Mouse (Mus musculus) CH12.LX (cell line): ENCODE measurements around the gene Herc4. TPM values are rescaled to one million over a fixed set of nuclear protein-coding genes. Genes with fewer than 3 reads are reported as not detected.

Experiments used
- DNase-seq: peaks from one replicate; pipeline ENCODE4 v3.0.0-alpha.2; 2013; ENCODE audit errors: extremely low read depth
- H3K27ac ChIP-seq: 2 replicates; pipeline ENCODE4 v1.5.1; 2012; ENCODE audit warnings: low read depth, mild to moderate bottlenecking, control low read depth, moderate library complexity; ENCODE audit not compliant: insufficient read depth
- H3K27me3 ChIP-seq: replicated peaks from 2 replicates; pipeline ENCODE3; 2012; ENCODE audit warnings: inconsistent platforms
- H3K36me3 ChIP-seq, 2 experiments: replicated peaks in 1 of 2; 2 replicates each; pipeline versions ENCODE3 to v1.6.1; 2012; ENCODE audit warnings: inconsistent platforms in 1 of 2, low read length in 1 of 2, mild to moderate bottlenecking in 1 of 2, mixed read lengths in 1 of 2, moderate library complexity in 1 of 2; ENCODE audit not compliant: control insufficient read depth in 1 of 2, insufficient read depth in 1 of 2
- H3K4me1 ChIP-seq, 2 experiments: 2 replicates each; pipeline ENCODE4 v1.6.1; 2012; ENCODE audit warnings: inconsistent platforms in 1 of 2, moderate library complexity in 1 of 2; ENCODE audit not compliant: insufficient read depth in 2 of 2, control insufficient read depth in 1 of 2
- H3K4me2 ChIP-seq: 2 replicates; pipeline ENCODE4 v1.6.1; 2012; ENCODE audit warnings: low read depth, mild to moderate bottlenecking, control low read depth; ENCODE audit not compliant: poor library complexity, insufficient read depth, severe bottlenecking
- H3K4me3 ChIP-seq, 3 experiments: fragments of 150-350 bp in 1 of 3; sonication (generic) in 1 of 3; replicated peaks in 1 of 3; 2 replicates each; pipeline versions ENCODE3 to v1.5.1; 2011 to 2012; ENCODE audit warnings: low read depth in 2 of 3, low read length in 2 of 3, mild to moderate bottlenecking in 2 of 3, moderate library complexity in 2 of 3, control low read depth in 1 of 3, improper control_type of control experiment in 1 of 3, inconsistent platforms in 1 of 3, mixed read lengths in 1 of 3; ENCODE audit not compliant: poor library complexity in 1 of 3
- H3K79me2 ChIP-seq: replicated peaks from 2 replicates; pipeline ENCODE4 v1.6.1; 2012; ENCODE audit warnings: mild to moderate bottlenecking, moderate library complexity; ENCODE audit not compliant: control insufficient read depth, poor library complexity, insufficient read depth, severe bottlenecking; ENCODE audit errors: extremely low read depth
- H3K9ac ChIP-seq: 2 replicates; pipeline ENCODE4 v1.6.1; 2012; ENCODE audit warnings: low read depth, mild to moderate bottlenecking, control low read depth, moderate library complexity; ENCODE audit not compliant: insufficient read depth
- H3K9me3 ChIP-seq: replicated peaks from 2 replicates; pipeline ENCODE3; 2012; ENCODE audit warnings: low read length, inconsistent platforms, mixed read lengths
- BHLHE40 ChIP-seq: IDR thresholded peaks from 2 replicates; pipeline ENCODE4 v1.6.1; 2011; ENCODE audit warnings: mild to moderate bottlenecking, low read depth, low read length, improper control_type of control experiment
- CHD1 ChIP-seq: IDR thresholded peaks from 2 replicates; pipeline ENCODE4 v1.6.1; 2012; ENCODE audit warnings: low read depth, low read length, improper control_type of control experiment, inconsistent platforms
- CTCF ChIP-seq, 2 experiments: IDR thresholded peaks in 1 of 2; conservative IDR thresholded peaks in 1 of 2; 2 replicates each; pipeline ENCODE4 v1.5.1; 2011 to 2012; ENCODE audit warnings: low read depth in 2 of 2, low read length in 2 of 2, improper control_type of control experiment in 1 of 2, inconsistent platforms in 1 of 2, mild to moderate bottlenecking in 1 of 2, moderate library complexity in 1 of 2
- E2F4 ChIP-seq: IDR thresholded peaks from 2 replicates; pipeline ENCODE4 v1.6.1; 2011; ENCODE audit warnings: low read depth, low read length, improper control_type of control experiment; ENCODE audit not compliant: insufficient replicate concordance
- ELF1 ChIP-seq: IDR thresholded peaks from 2 replicates; pipeline ENCODE4 v1.6.1; 2014; ENCODE audit warnings: low read depth, mild to moderate bottlenecking, inconsistent platforms, low read length, improper control_type of control experiment
- EP300 ChIP-seq: IDR thresholded peaks from 2 replicates; pipeline ENCODE4 v1.6.1; 2011; ENCODE audit warnings: low read length, improper control_type of control experiment
- ETS1 ChIP-seq: conservative IDR thresholded peaks from 2 replicates; pipeline ENCODE4 v1.6.1; 2012; ENCODE audit warnings: low read depth, mild to moderate bottlenecking, inconsistent platforms, low read length, improper control_type of control experiment, moderate library complexity
- GABPA ChIP-seq: IDR thresholded peaks from 2 replicates; pipeline ENCODE4 v1.6.1; 2012; ENCODE audit warnings: low read depth, low read length, improper control_type of control experiment, inconsistent platforms; ENCODE audit not compliant: insufficient replicate concordance
- HCFC1 ChIP-seq: IDR thresholded peaks from 2 replicates; pipeline ENCODE4 v1.6.1; 2012; ENCODE audit warnings: low read depth, mild to moderate bottlenecking, inconsistent platforms, low read length, improper control_type of control experiment
- IRF4 ChIP-seq: IDR thresholded peaks from 2 replicates; pipeline ENCODE4 v1.6.1; 2014; ENCODE audit warnings: low read depth, mild to moderate bottlenecking, inconsistent platforms, low read length, improper control_type of control experiment
- JUN ChIP-seq: IDR thresholded peaks from 2 replicates; pipeline ENCODE4 v1.6.1; 2011; ENCODE audit warnings: low read depth, mild to moderate bottlenecking, low read length, improper control_type of control experiment, moderate library complexity; ENCODE audit not compliant: insufficient read depth
- JUND ChIP-seq: conservative IDR thresholded peaks from 2 replicates; pipeline ENCODE4 v1.6.1; 2011; ENCODE audit warnings: low read depth, low read length, improper control_type of control experiment
- MAFK ChIP-seq: IDR thresholded peaks from 2 replicates; pipeline ENCODE4 v1.6.1; 2011; ENCODE audit warnings: low read length, improper control_type of control experiment; ENCODE audit not compliant: insufficient replicate concordance
- MAX ChIP-seq: IDR thresholded peaks from 2 replicates; pipeline ENCODE4 v1.6.1; 2011; ENCODE audit warnings: low read length, improper control_type of control experiment
- MAZ ChIP-seq: IDR thresholded peaks from 2 replicates; pipeline ENCODE4 v1.6.1; 2012; ENCODE audit warnings: low read depth, mild to moderate bottlenecking, inconsistent platforms, low read length, improper control_type of control experiment, moderate library complexity
- MEF2A ChIP-seq: IDR thresholded peaks from 2 replicates; pipeline ENCODE4 v1.6.1; 2014; ENCODE audit warnings: low read depth, mild to moderate bottlenecking, inconsistent platforms, low read length, improper control_type of control experiment, borderline replicate concordance
- MXI1 ChIP-seq: IDR thresholded peaks from 2 replicates; pipeline ENCODE4 v1.6.1; 2011; ENCODE audit warnings: mild to moderate bottlenecking, low read depth, low read length, improper control_type of control experiment
- NRF1 ChIP-seq: IDR thresholded peaks from 2 replicates; pipeline ENCODE4 v1.6.1; 2014; ENCODE audit warnings: low read depth, mild to moderate bottlenecking, inconsistent platforms, low read length, improper control_type of control experiment, moderate library complexity
- PAX5 ChIP-seq: IDR thresholded peaks from 2 replicates; pipeline ENCODE4 v1.6.1; 2012; ENCODE audit warnings: low read length, inconsistent platforms, mixed read lengths
- POLR2A ChIP-seq: IDR thresholded peaks from 2 replicates; pipeline ENCODE4 v1.6.1; 2011; ENCODE audit warnings: low read depth, mild to moderate bottlenecking, improper control_type of control experiment, low read length
- RCOR1 ChIP-seq: conservative IDR thresholded peaks from 2 replicates; pipeline ENCODE4 v1.6.1; 2012; ENCODE audit warnings: low read depth, mild to moderate bottlenecking, inconsistent platforms, low read length, improper control_type of control experiment
- SIN3A ChIP-seq: IDR thresholded peaks from 2 replicates; pipeline ENCODE4 v1.6.1; 2012; ENCODE audit warnings: low read length, improper control_type of control experiment, inconsistent platforms
- SMC3 ChIP-seq: IDR thresholded peaks from 2 replicates; pipeline ENCODE4 v1.6.1; 2011; ENCODE audit warnings: low read depth, low read length, improper control_type of control experiment
- TCF12 ChIP-seq: IDR thresholded peaks from 2 replicates; pipeline ENCODE4 v1.6.1; 2014; ENCODE audit warnings: low read depth, mild to moderate bottlenecking, inconsistent platforms, low read length, improper control_type of control experiment
- UBTF ChIP-seq: IDR thresholded peaks from 2 replicates; pipeline ENCODE4 v1.6.1; 2012; ENCODE audit warnings: low read depth, mild to moderate bottlenecking, inconsistent platforms, low read length, improper control_type of control experiment, moderate library complexity
- USF1 ChIP-seq: IDR thresholded peaks from 2 replicates; pipeline ENCODE4 v1.6.1; 2014; ENCODE audit warnings: low read depth, mild to moderate bottlenecking, inconsistent platforms, low read length, improper control_type of control experiment
- ZC3H11A ChIP-seq: IDR thresholded peaks from 2 replicates; pipeline ENCODE4 v1.6.1; 2012; ENCODE audit warnings: low read depth, mild to moderate bottlenecking, inconsistent platforms, low read length, improper control_type of control experiment
- ZMIZ1 ChIP-seq: IDR thresholded peaks from 2 replicates; pipeline ENCODE4 v1.6.1; 2012; ENCODE audit warnings: low read depth, mild to moderate bottlenecking, inconsistent platforms, low read length, improper control_type of control experiment
- dilution Hi-C: fragments of 300-500 bp; cut with MboI; formaldehyde crosslinking; loops from 2 replicates; pipeline ENCODE4 v1.14.3; 2020; ENCODE audit warnings: low sequenced_read_pairs; ENCODE audit not compliant: extremely low pct_unique_long_range_greater_than_20kb, extremely low pct_ligation_motif_present
- in situ Hi-C: fragments of 300-500 bp; cut with MboI; formaldehyde crosslinking; loops from 3 replicates; pipeline ENCODE4 v1.14.3; 2019; ENCODE audit warnings: low sequenced_read_pairs, low pct_ligation_motif_present, low pct_unique_long_range_greater_than_20kb, mixed read lengths
- polyA plus RNA-seq: library from polyadenylated mRNA; unstranded; fragments of >175 nt; gene quantifications from 2 replicates; pipeline ENCODE4 v1.2.1, GENCODE M21; 2012; ENCODE audit warnings: low read depth; ENCODE audit not compliant: insufficient read length
- total RNA-seq, 2 experiments: library from RNA; depleted of rRNA; stranded (reverse); fragments of 300-350 nt in 1 of 2; fragments of >200 nt in 1 of 2; gene quantifications; 2 replicates each; pipeline ENCODE4 v1.2.3; 2012 to 2014

Herc4 gene
- total and polyA plus RNA-seq, 3 experiments: 36.6 to 96.1 (median 68.1) TPM

- H3K27ac ChIP-seq: no peak overlapping the region
- in situ Hi-C loops (no loop called here), dilution Hi-C loops (no loop called here)
- no peak for DNase-seq
- no peaks in the 10 kb centered on the region for H3K36me3 ChIP-seq
- H3K4me2 ChIP-seq: no peak overlapping the region
- TF ChIP-seq MAX: no peak
- TF ChIP-seq HCFC1: no peak
- no peak for TF ChIP-seq JUND
- no peak for TF ChIP-seq MAFK
- no peak for TF ChIP-seq MEF2A
- no peak for TF ChIP-seq ELF1
- TF ChIP-seq TCF12: no peak
- TF ChIP-seq EP300: no peak
- TF ChIP-seq IRF4: no peak
- no peak for TF ChIP-seq SIN3A
- no peak for TF ChIP-seq ETS1
- no peak for TF ChIP-seq POLR2A
- no peak for TF ChIP-seq CHD1
- no peak for TF ChIP-seq RCOR1
- TF ChIP-seq BHLHE40: no peak
- no peak for TF ChIP-seq JUN
- no peak for TF ChIP-seq UBTF
- no peak for TF ChIP-seq NRF1
- no peak for TF ChIP-seq MXI1
- no peak for TF ChIP-seq GABPA
- H3K9me3 ChIP-seq: peaks cover 9% of the 10 kb centered on the region
- H3K4me3 ChIP-seq: no peak overlapping the region
- H3K27me3 ChIP-seq: no peaks in the 10 kb centered on the region
- H3K9ac ChIP-seq: no peak overlapping the region
- peaks cover 3 to 5% of the 10 kb centered on the region in 2 experiments; a peak in 2 of 4 replicates for H3K4me1 ChIP-seq
- no peaks in the 10 kb centered on the region for H3K79me2 ChIP-seq
These were observed 104.7 kb downstream of the Herc4 start for GRCm38 (mm10) chr10:63348291-63348690.

- H3K79me2 ChIP-seq: no peaks in the 10 kb centered on the region
- dilution Hi-C loops (no loop called here), in situ Hi-C loops (no loop called here)
- H3K9ac ChIP-seq: no peak overlapping the region
- TF ChIP-seq E2F4: no peak
- TF ChIP-seq JUN: no peak
- TF ChIP-seq ZMIZ1: no peak
- TF ChIP-seq ZC3H11A: no peak
- no peak for TF ChIP-seq USF1
- TF ChIP-seq ETS1: no peak
- no peak for TF ChIP-seq MAZ
- TF ChIP-seq MAX: no peak
- TF ChIP-seq SMC3: no peak
- TF ChIP-seq EP300: no peak
- no peak for TF ChIP-seq IRF4
- TF ChIP-seq CHD1: no peak
- TF ChIP-seq NRF1: no peak
- TF ChIP-seq PAX5: no peak
- no peak for TF ChIP-seq GABPA
- TF ChIP-seq MEF2A: no peak
- no peak for TF ChIP-seq CTCF (conservative IDR thresholded peaks at IDR 0.05 in 1 of 2, IDR thresholded peaks at IDR 0.05 in 1 of 2; ENCODE audit: low read depth in 2 of 2, low read length in 2 of 2)
- no peak for TF ChIP-seq HCFC1
- H3K4me3 ChIP-seq: no peak overlapping the region
- H3K27ac ChIP-seq: no peak overlapping the region
- no peak overlapping the region for H3K4me2 ChIP-seq
- DNase-seq: no peak
- peaks cover 10% of the 10 kb centered on the region for H3K9me3 ChIP-seq
- peaks cover 3 to 5% of the 10 kb centered on the region in 2 experiments; a peak in 2 of 4 replicates for H3K4me1 ChIP-seq
- H3K36me3 ChIP-seq: no peaks in the 10 kb centered on the region
- no peaks in the 10 kb centered on the region for H3K27me3 ChIP-seq
These were observed 107.1 kb downstream of the Herc4 start for GRCm38 (mm10) chr10:63350666-63351065.
